Mouse (Mus musculus) heart, adult 2 months (tissue): ENCODE measurements around the gene Gm8890. TPM values are rescaled to one million over a fixed set of nuclear protein-coding genes. Genes with fewer than 3 reads are reported as not detected.
"Not testable (repeated sequence)": the region's sequence is repeated elsewhere in the genome, so short reads cannot be mapped to it uniquely, and the experiment has no call there.

Experiments used
- DNase-seq, 2 experiments: peaks; one replicate each; pipeline ENCODE4 v3.0.0; 2021
- H3K27ac ChIP-seq: fragments of 200-600 bp; 2 replicates; pipeline ENCODE4 v1.8.1; 2022
- H3K27me3 ChIP-seq: fragments of 200-500 bp; 2 replicates; pipeline ENCODE4 v1.6.1; 2012; ENCODE audit warnings: mild to moderate bottlenecking, low read length, inconsistent platforms, mixed read lengths; ENCODE audit not compliant: control insufficient read depth, insufficient read depth
- H3K36me3 ChIP-seq: fragments of 200-500 bp; 2 replicates; pipeline ENCODE4 v1.6.1; 2012; ENCODE audit warnings: low read length, inconsistent platforms; ENCODE audit not compliant: control insufficient read depth, insufficient read depth
- H3K4me1 ChIP-seq: fragments of 200-500 bp; 2 replicates; pipeline ENCODE4 v1.6.1; 2011; ENCODE audit warnings: low read length; ENCODE audit not compliant: control insufficient read depth, insufficient read depth
- H3K4me3 ChIP-seq: fragments of 200-600 bp; 2 replicates; pipeline ENCODE4 v1.8.1; 2022
- H3K79me2 ChIP-seq: fragments of 200-500 bp; replicated peaks from 2 replicates; pipeline ENCODE4 v1.6.1; 2012; ENCODE audit warnings: mild to moderate bottlenecking, inconsistent platforms, low read length, moderate library complexity, mixed read lengths; ENCODE audit not compliant: control insufficient read depth, insufficient read depth
- H3K9ac ChIP-seq: fragments of 200-500 bp; 2 replicates; pipeline ENCODE4 v1.6.1; 2012; ENCODE audit warnings: low read depth, mild to moderate bottlenecking, control low read depth, inconsistent platforms, low read length, mixed read lengths
- WGBS: fragments of 180-500 bp; shearing (Covaris S2); methylation state at CpG from one replicate; pipeline ENCODE4 v1.1.7; 2018; 5-methylcytosine and 5-hydroxymethylcytosine counted together
- intact Hi-C: fragments of 180-260 bp; cut with DNase I; formaldehyde crosslinking; loops from one replicate; pipeline ENCODE4 v1.15.1; 2025
- long read RNA-seq: library from polyadenylated mRNA; stranded (forward); transcript quantifications from one replicate; pipeline ENCODE4 v2.0.0, GENCODE M21; 2021
- polyA plus RNA-seq: library from polyadenylated mRNA; depleted of rRNA; stranded (reverse); fragments of >200 nt; gene quantifications from 2 replicates; pipeline ENCODE4 v1.2.3, GENCODE M21; 2012; rRNA removed
- total RNA-seq, 2 experiments: library from RNA; stranded (reverse); gene quantifications; 2 replicates each; pipeline ENCODE4 v1.2.3; 2021

Gm8890 gene
- total RNA-seq (not detected), polyA plus RNA-seq (not detected in 2 replicates)
- long read RNA-seq, result 0 reads

DNA sequence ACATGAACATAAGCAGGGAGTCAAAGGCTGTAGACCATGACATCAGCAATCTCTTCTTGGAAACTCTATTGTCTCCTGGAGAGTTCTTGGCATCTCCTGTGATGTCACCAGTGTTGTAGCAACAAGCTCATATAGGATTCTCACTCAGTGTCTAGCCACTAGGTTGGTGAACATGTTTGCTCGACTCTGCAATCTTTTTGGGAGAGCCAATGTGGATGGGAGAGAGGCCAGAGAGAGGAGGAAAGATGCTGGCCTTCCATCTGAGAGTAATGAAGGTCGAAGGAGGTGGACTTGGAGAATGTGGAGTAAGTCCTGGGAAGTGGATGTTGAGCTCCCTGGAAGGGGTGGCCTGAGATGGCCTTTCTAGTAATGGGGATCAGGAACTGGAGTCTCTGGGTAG, at the start of gene Gm8890:
Gene Gm8890, plus strand, starts transcription at position 301 of the 400 bp plus-strand sequence.
- H3K4me3 ChIP-seq, H3K27ac ChIP-seq, H3K79me2 ChIP-seq, H3K36me3 ChIP-seq, H3K9ac ChIP-seq, DNase-seq, H3K4me1 ChIP-seq, H3K27me3 ChIP-seq, intact Hi-C loops: not testable (repeated sequence)
- 25% methylated on average over 1 of the region's 2 CpGs for WGBS

GRCm38 (mm10) chr5:11256221-11256620, 388 bp downstream of the Gm8890 start:
- H3K4me1 ChIP-seq, H3K27ac ChIP-seq, H3K9ac ChIP-seq, H3K27me3 ChIP-seq, H3K4me3 ChIP-seq, H3K36me3 ChIP-seq, H3K79me2 ChIP-seq, intact Hi-C loops, DNase-seq: not testable (repeated sequence)
- WGBS, result 38% methylated on average over 1 of the region's 1 CpGs

Other genes with a start within 250 kb of the Gm8890 start
- not detected for gene Gm8879, start 128.4 kb upstream of the Gm8890 start, total RNA-seq
- gene Gm8879, start 128.4 kb upstream of the Gm8890 start, polyA plus RNA-seq, result not detected in 2 replicates
- gene Gm5861, start 73.0 kb upstream of the Gm8890 start, total RNA-seq, result not detected
- not detected in 2 replicates for gene Gm5861, start 73.0 kb upstream of the Gm8890 start, polyA plus RNA-seq
- gene Speer1, start 85.5 kb downstream of the Gm8890 start, total RNA-seq, result not detected
- not detected in 2 replicates for gene Speer1, start 85.5 kb downstream of the Gm8890 start, polyA plus RNA-seq
- not detected for gene Gm8897, start 160.4 kb downstream of the Gm8890 start, total RNA-seq
- gene Gm8897, start 160.4 kb downstream of the Gm8890 start, polyA plus RNA-seq, result not detected in 2 replicates
- gene Gm8906, start 246.7 kb downstream of the Gm8890 start, total RNA-seq, result not detected
- not detected in 2 replicates for gene Gm8906, start 246.7 kb downstream of the Gm8890 start, polyA plus RNA-seq